Mouse (Mus musculus) hindbrain, embryonic 12.5 days (tissue): ENCODE data around the gene 2410137M14Rik. TPM values are rescaled to one million over a fixed set of nuclear protein-coding genes. Genes with fewer than 3 reads are reported as not detected.
A peak's percentile ranks its signal among the peaks of the same experiment; 100 is the strongest.
"Not testable (repeated sequence)": the region's sequence is repeated elsewhere in the genome, so short reads cannot be mapped to it uniquely, and the experiment has no call there.

Experiments
- ATAC-seq: fragments of 200-750 bp; cut with Nextera tagmentation; 2 replicates; pipeline ENCODE4 v1.8.0; 2017; ENCODE audit warnings: moderate TSS enrichment; ENCODE audit not compliant: low FRiP score
- H3K27ac ChIP-seq: fragments of 300-500 bp; sonication (generic); 2 replicates; pipeline ENCODE4 v1.5.1; 2016; ENCODE audit warnings: mild to moderate bottlenecking
- H3K27me3 ChIP-seq: fragments of 300-500 bp; sonication (generic); 2 replicates; pipeline ENCODE4 v1.6.1; 2016; ENCODE audit warnings: mild to moderate bottlenecking
- H3K36me3 ChIP-seq: fragments of 300-500 bp; sonication (generic); 2 replicates; pipeline ENCODE4 v1.6.1; 2016; ENCODE audit warnings: mild to moderate bottlenecking
- H3K4me1 ChIP-seq: fragments of 300-500 bp; sonication (generic); 2 replicates; pipeline ENCODE4 v1.6.1; 2016
- H3K4me2 ChIP-seq: fragments of 300-500 bp; sonication (generic); replicated peaks from 2 replicates; pipeline ENCODE4 v1.6.1; 2016; ENCODE audit warnings: mild to moderate bottlenecking
- H3K4me3 ChIP-seq: fragments of 300-500 bp; sonication (generic); 2 replicates; pipeline ENCODE4 v1.5.1; 2016; ENCODE audit warnings: mild to moderate bottlenecking
- H3K9ac ChIP-seq: fragments of 300-500 bp; sonication (generic); 2 replicates; pipeline ENCODE4 v1.6.1; 2016; ENCODE audit warnings: mild to moderate bottlenecking, moderate library complexity
- H3K9me3 ChIP-seq: fragments of 300-500 bp; sonication (generic); replicated peaks from 2 replicates; pipeline ENCODE4 v1.6.1; 2016; ENCODE audit warnings: mild to moderate bottlenecking
- WGBS: fragments of 180-500 bp; shearing (Covaris S2); methylation state at CpG from one replicate; pipeline ENCODE4 v1.1.7; 2016; 5-methylcytosine and 5-hydroxymethylcytosine counted together
- polyA plus RNA-seq: library from polyadenylated mRNA; unstranded; fragments of >200 nt; fragmentation: Nextera tagmentation; extraction: Ambion mirVana; gene quantifications from 2 replicates; pipeline ENCODE4 v1.2.1, GENCODE M21; 2016

2410137M14Rik gene
- 0.50 TPM in 1 of 2 replicates, not detected in the other for polyA plus RNA-seq

DNA sequence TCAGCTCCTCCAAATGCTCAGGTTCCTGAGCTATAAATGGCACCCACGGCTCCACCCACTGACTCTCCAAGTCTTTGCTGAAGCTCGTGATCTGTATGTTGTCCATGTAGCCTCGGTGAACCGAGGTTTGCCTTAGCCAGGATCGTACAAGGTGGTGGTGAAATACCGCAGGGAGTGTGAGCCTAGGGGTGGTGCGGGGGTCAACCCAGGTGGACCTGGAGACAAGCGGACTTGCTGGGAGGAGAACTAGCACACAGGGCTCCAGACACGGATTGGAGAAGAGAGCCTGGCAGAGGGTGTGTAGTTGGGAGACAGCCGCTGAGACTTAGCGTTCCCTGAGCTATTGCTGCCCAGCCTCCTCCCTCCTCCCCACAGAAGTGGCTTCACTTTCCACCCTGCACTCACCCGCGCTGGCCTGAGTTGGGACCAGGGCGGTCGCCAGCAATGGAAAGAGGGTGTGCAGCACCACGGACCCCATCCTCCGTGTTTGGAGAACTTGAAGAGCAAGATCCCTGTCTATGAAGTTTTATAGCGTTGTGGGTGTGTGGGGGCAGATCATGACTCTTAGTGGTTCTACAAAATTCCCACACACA, at the start of gene 2410137M14Rik:
Gene 2410137M14Rik, minus strand, starts transcription at position 17 of the 593 bp plus-strand sequence.
- WGBS: 20% methylated on average over 18 of the region's 18 CpGs
- Histone ChIP-seq H3K4me3 (no peak within 1 kb of the TSS), H3K4me1 (0 out of 2 replicates have a peak, but pooled peaks cover 2% of the 10 kb centered on the region), H3K9me3 (no peaks in the 10 kb centered on the region), H3K36me3 (no peaks in the 10 kb centered on the region), H3K27me3 (peaks cover 16% of the 10 kb centered on the region), H3K4me2 (no peak within 1 kb of the TSS; the same call in 1 of the 2 replicates), H3K27ac (no peak within 1 kb of the TSS), H3K9ac (no peak within 1 kb of the TSS)
- ATAC-seq: no peak

DNA sequence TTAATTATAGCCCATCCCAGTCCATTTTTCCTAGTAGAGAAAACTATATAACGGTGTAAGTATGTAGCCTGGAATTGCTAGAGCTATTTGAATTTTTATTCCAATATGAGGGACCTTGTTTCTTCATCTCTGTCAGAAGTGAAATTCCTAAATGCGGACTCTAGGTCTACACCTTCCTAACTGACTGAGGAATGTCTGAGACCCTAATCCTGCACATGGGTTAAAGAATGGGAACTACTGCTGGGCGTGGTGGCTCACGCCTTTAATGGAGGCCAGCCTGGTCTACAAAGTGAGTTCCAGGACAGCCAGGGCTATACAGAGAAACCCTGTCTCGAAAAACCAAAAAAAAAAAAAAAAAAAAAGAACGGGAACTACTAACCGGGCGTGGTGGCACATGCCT, 48.1 kb upstream of the 2410137M14Rik start:
- Histone ChIP-seq H3K27me3 (no peaks in the 10 kb centered on the region), H3K27ac (peak overlapping the region; percentile 96), H3K4me3 (peak overlapping the region; percentile 36), H3K9ac (peak overlapping the region; percentile 54; the same call in 1 of the 2 replicates), H3K9me3 (no peaks in the 10 kb centered on the region), H3K4me1 (no peaks in the 10 kb centered on the region), H3K4me2 (peak overlapping the region; percentile 52), H3K36me3 (no peaks in the 10 kb centered on the region)
- peak; percentile 38 for ATAC-seq
- 63% methylated on average over 8 of the region's 8 CpGs for whole genome bisulfite sequencing

DNA sequence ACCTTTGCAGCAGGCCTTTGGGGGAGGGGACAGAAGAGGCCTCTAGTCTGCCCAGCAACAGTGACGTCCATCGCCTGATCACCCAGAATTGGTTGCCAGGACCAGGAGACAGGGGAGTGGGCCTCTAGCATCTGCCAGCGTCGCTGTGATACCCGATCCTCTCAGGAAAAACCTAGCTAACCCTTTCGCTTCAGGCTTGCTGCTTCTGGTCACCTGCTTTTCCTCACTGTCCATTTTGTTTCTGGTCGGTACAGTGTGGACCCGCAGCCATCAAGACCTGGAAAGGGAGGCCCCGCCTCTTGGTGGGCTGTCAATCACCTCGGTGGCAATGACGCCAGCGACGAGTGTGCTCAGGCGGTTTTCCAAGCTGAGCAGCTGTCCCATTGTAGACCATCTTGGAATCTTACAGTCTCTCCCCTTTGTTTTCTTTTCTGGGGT, 47.7 kb upstream of the 2410137M14Rik start:
- no peaks in the 10 kb centered on the region for H3K9me3 ChIP-seq
- H3K36me3 ChIP-seq: no peaks in the 10 kb centered on the region
- H3K27ac ChIP-seq: peak overlapping the region; percentile 96
- WGBS: 0% methylated on average over 14 of the region's 14 CpGs
- H3K4me2 ChIP-seq: peak overlapping the region; percentile 52
- peak; percentile 99 for ATAC-seq
- H3K4me1 ChIP-seq: no peaks in the 10 kb centered on the region
- H3K9ac ChIP-seq: peak overlapping the region; percentile 54; the same call in 1 of the 2 replicates
- H3K4me3 ChIP-seq: peak overlapping the region; percentile 36
- no peaks in the 10 kb centered on the region for H3K27me3 ChIP-seq

DNA sequence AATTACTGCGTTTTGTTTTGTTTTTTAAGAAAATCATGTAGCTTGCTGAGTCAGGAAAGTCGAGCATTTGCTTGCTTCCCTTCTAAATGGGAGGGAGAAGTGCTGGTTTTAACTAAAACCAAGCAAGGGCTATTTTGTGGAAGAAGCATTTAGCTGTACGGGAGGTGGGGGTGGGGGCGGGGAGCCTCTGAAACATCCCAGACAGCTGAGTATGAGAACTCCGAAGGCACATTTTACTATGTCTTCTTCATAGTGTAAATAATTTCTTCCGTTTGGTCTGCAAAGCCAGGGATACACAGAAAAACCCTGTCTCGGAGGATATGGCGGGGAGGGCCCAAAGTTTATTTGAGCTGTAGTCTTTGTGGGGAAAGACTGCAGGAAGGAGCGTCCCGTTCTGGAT, 47.2 kb upstream of the 2410137M14Rik start:
- Histone ChIP-seq H3K4me2 (peak overlapping the region; percentile 52), H3K27me3 (no peaks in the 10 kb centered on the region), H3K4me3 (peak overlapping the region; percentile 36), H3K9me3 (no peaks in the 10 kb centered on the region), H3K9ac (peak overlapping the region; percentile 54), H3K27ac (peak overlapping the region; percentile 96), H3K36me3 (no peaks in the 10 kb centered on the region), H3K4me1 (no peaks in the 10 kb centered on the region)
- peak; percentile 26 for ATAC-seq
- WGBS: 3% methylated on average over 10 of the region's 10 CpGs

DNA sequence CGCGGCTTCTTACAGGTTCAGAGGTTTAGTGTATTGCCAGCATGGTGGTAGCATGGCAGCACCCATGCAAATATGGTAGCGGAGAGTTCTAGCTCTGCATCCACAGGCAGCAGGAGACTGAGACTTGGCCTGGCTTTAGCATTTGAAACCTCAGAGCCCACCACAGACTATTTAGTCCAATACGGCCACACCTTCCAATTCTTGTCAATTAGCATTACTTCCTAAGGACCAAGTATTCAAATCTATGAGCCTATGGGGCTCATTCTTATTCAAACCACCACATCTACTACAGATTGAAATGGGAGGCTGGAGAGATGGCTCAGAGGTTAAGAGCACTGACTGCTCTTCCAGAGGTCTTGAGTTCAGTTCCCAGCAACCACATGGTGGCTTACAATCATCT, 46.4 kb upstream of the 2410137M14Rik start:
- no peaks in the 10 kb centered on the region for H3K4me1 ChIP-seq
- no peaks in the 10 kb centered on the region for H3K36me3 ChIP-seq
- H3K9ac ChIP-seq: no peak overlapping the region
- H3K27me3 ChIP-seq: no peaks in the 10 kb centered on the region
- peak overlapping the region; percentile 96 for H3K27ac ChIP-seq
- WGBS: 93% methylated on average over 4 of the region's 4 CpGs
- no peaks in the 10 kb centered on the region for H3K9me3 ChIP-seq
- no peak for ATAC-seq
- H3K4me2 ChIP-seq: no peak overlapping the region
- no peak overlapping the region for H3K4me3 ChIP-seq

DNA sequence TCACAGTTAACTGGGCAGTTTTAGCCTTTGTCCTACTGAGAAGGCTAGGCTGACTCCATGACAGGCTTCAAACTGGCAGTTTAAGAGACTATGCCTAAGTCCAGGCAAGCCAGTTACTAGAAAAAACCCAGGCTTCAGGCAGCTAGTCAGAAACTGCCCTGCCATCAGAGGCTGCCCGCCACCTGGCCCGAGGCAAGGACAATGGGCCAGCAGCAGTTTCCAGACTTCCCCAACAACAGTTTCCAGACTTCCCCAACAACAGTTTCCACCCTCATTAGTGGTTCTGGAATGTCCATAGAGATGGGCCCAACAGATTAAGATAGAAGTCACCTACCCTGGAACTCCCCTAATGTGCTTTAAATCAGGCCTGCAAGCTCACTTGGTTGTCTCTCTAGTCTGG, 45.4 kb upstream of the 2410137M14Rik start:
- no peak overlapping the region for H3K27ac ChIP-seq
- no peak overlapping the region for H3K9ac ChIP-seq
- H3K4me3 ChIP-seq: no peak overlapping the region
- H3K9me3 ChIP-seq: no peaks in the 10 kb centered on the region
- ATAC-seq: no peak
- H3K4me1 ChIP-seq: no peaks in the 10 kb centered on the region
- no peaks in the 10 kb centered on the region for H3K27me3 ChIP-seq
- H3K36me3 ChIP-seq: no peaks in the 10 kb centered on the region
- no peak overlapping the region for H3K4me2 ChIP-seq
- WGBS: 60% methylated on average over 2 of the region's 2 CpGs

DNA sequence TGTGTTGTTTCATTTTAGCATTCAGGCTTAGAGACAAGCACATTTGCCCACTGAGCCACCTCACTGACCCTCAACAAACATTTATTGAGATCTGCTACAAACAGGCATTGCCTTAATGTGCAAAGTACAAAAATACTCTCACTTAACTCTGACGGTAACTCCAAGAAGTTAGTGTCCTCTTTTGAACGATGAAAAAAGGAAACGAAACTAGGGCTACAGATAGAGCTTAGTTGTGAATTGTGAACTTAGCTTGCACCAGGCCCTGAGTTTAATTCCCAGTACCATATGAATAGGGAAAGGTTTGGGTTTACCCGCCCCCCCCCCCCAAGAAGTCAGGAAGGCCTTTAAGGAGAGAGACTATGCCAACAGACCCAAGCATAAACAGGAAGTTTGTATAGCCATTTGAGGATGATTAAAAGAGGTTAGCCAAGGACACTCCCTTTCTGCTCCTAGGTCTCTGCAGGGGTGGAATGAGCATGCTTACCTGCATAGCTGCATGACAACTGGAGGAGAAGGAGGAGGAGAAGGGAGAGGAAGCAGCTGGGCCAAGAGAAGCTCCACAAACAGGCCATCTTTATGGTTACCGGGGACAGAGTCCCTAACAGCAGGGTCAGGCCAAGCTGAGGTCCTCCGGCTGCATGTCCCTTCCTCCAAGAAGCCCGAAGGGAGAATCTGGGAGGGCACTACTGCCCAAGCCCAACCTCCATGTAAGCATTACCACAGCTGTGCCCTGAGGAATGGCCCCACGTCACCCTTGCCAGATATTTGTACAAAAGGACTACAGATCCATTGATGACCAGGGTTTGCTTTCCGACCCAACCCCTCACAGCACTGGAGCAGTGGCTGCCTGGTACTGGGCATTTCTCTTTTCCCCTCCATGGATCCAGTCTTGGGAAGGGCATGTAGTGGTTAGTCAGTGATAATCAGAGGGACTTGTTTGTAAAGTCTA, 41.9 kb upstream of the 2410137M14Rik start, which contains the start of gene Mog:
Gene Mog, minus strand, starts transcription at position 771 of the 949 bp plus-strand sequence.
- Histone ChIP-seq H3K4me3 (no peak within 1 kb of the TSS), H3K9me3 (no peaks in the 10 kb centered on the region), H3K36me3 (no peaks in the 10 kb centered on the region), H3K27ac (no peak within 1 kb of the TSS), H3K9ac (no peak within 1 kb of the TSS), H3K4me1 (no peaks in the 10 kb centered on the region), H3K4me2 (no peak within 1 kb of the TSS), H3K27me3 (no peaks in the 10 kb centered on the region)
- 75% methylated on average over 9 of the region's 9 CpGs for WGBS
- ATAC-seq: no peak

DNA sequence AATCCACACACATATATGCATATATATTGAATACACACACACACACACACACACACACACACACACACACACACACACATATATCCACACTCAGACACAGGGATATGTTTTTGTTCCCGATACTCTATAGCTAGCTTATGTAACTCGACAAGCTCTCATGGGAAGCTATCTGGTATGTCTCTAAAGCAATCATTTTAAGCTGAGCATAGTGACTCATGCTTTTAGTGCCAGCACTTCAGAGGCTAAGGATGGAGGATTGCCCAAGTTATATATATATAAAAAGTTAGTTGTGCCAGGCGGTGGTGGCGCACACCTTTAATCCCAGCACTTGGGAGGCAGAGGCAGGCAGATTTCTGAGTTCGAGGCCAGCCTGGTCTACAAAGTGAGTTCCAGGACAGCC, 38.2 kb upstream of the 2410137M14Rik start:
- H3K9ac ChIP-seq, ATAC-seq, H3K4me3 ChIP-seq, H3K9me3 ChIP-seq, H3K27ac ChIP-seq, H3K4me2 ChIP-seq, H3K4me1 ChIP-seq, H3K36me3 ChIP-seq, H3K27me3 ChIP-seq: not testable (repeated sequence)
- WGBS: 91% methylated on average over 5 of the region's 5 CpGs

DNA sequence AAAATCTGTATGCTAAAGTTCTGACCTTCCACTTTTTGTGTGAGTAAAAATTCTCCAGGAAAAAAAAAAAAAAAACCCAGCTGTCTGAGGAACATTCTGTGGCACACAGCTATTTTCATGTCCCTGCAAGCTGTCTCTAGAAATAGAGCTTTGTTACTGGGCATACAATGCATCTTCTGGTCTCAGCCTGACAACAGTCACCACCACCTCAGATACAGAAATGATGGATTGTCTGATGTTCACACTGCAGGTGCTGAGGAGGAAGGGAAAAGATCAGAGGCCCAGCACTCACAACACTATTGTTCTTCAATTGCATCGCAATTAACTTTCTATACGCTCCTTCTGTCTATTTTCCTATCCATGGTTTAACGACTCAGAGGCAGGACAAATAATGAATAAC, 37.3 kb upstream of the 2410137M14Rik start:
- no peaks in the 10 kb centered on the region for H3K9me3 ChIP-seq
- H3K27ac ChIP-seq: no peak overlapping the region
- WGBS: 67% methylated on average over 3 of the region's 3 CpGs
- H3K9ac ChIP-seq: no peak overlapping the region
- H3K36me3 ChIP-seq: no peaks in the 10 kb centered on the region
- no peak overlapping the region for H3K4me2 ChIP-seq
- no peak for ATAC-seq
- H3K4me3 ChIP-seq: no peak overlapping the region
- H3K27me3 ChIP-seq: no peaks in the 10 kb centered on the region
- no peaks in the 10 kb centered on the region for H3K4me1 ChIP-seq

DNA sequence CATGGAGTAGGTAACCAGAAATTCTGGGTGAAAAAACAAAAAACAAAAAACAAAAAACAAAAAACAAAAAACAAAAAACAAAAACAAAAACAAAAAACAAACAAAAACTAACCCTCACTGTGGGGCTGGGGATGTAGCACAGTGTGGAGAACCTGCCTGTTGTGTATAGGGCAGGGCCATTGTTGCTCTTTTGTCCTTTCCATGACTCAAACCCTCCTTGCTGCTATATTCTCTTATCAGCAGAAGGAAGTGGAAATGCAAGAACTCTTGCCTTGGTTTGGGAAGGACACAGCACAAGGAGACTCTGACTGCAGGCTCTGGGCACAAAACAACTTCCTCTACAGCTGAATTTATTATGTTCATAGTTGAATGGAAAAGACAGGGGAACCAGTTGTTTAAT, 35.3 kb upstream of the 2410137M14Rik start:
- ATAC-seq: no peak
- Histone ChIP-seq H3K9ac (no peak overlapping the region), H3K36me3 (peaks cover 6% of the 10 kb centered on the region; the same call in 1 of the 2 replicates), H3K9me3 (no peaks in the 10 kb centered on the region), H3K4me1 (no peaks in the 10 kb centered on the region), H3K27ac (no peak overlapping the region), H3K27me3 (no peaks in the 10 kb centered on the region), H3K4me2 (no peak overlapping the region), H3K4me3 (no peak overlapping the region)

DNA sequence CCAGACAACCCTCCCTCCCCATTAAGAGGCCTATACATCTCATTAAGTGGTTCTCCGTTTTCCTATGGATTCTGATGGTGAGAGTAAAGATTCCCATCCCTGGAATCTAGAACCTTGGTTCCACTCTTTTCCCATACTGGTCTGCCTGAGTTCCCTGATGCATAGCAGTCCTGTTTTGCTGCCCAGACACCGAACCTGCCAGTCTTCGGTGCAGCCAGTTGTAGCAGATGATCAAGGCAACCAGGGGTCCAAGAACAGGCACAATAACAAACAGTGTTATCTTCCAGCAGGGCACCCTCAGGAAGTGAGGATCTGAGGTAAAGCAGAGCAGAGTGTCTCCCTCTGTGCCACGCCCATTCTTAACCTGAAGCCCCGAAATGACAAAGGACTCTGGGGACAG, 31.1 kb upstream of the 2410137M14Rik start:
- peaks cover 47% of the 10 kb centered on the region for H3K36me3 ChIP-seq
- H3K27me3 ChIP-seq: no peaks in the 10 kb centered on the region
- H3K4me2 ChIP-seq: no peak overlapping the region
- 77% methylated on average over 5 of the region's 5 CpGs for WGBS
- no peaks in the 10 kb centered on the region for H3K4me1 ChIP-seq
- ATAC-seq: no peak
- no peaks in the 10 kb centered on the region for H3K9me3 ChIP-seq
- no peak overlapping the region for H3K9ac ChIP-seq
- no peak overlapping the region for H3K4me3 ChIP-seq
- no peak overlapping the region for H3K27ac ChIP-seq

DNA sequence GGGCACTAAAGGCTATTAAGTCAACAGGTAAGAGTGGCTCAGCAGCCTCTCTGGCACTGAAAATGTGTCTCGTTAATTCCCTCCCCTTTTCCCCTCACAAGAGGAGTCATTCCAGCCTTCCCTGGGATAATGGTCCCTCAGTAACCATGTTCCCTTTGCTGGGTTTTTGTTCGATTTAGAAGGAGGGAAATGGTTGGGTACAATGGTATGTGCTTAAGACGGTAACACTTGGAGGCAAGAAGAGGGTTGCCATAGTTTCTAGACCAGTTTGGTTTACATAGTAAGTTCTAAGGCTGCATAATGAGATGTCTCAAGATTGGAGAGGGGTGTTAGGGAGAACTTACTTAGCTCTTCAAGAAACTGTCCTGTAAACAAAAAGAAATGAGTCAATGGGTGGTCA, 30.7 kb upstream of the 2410137M14Rik start:
- Histone ChIP-seq H3K9me3 (no peaks in the 10 kb centered on the region), H3K9ac (no peak overlapping the region), H3K4me3 (no peak overlapping the region), H3K27me3 (no peaks in the 10 kb centered on the region), H3K36me3 (peaks cover 51% of the 10 kb centered on the region), H3K4me1 (no peaks in the 10 kb centered on the region), H3K27ac (no peak overlapping the region), H3K4me2 (no peak overlapping the region)
- 80% methylated on average over 3 of the region's 3 CpGs for WGBS
- no peak for ATAC-seq
